Mouse (Mus musculus) liver, embryonic 13.5 days (tissue): Measurements from ENCODE around the gene Gm21876. TPM values are rescaled to one million over a fixed set of nuclear protein-coding genes. Genes with fewer than 3 reads are reported as not detected.
"Not testable (repeated sequence)": the region's sequence is repeated elsewhere in the genome, so short reads cannot be mapped to it uniquely, and the experiment has no call there.

ENCODE experiments used
- ATAC-seq: fragments of 200-750 bp; cut with Nextera tagmentation; 2 replicates; pipeline ENCODE4 v1.8.0; 2017; ENCODE audit warnings: low read depth, mild to moderate bottlenecking, moderate number of reproducible peaks, moderate library complexity
- DNase-seq: peaks from one replicate; pipeline ENCODE4 v3.0.0; 2022
- H3K27ac ChIP-seq: fragments of 300-500 bp; sonication (generic); 2 replicates; pipeline ENCODE4 v1.5.1; 2015; ENCODE audit warnings: moderate library complexity, mild to moderate bottlenecking, inconsistent platforms
- H3K27me3 ChIP-seq: fragments of 300-500 bp; sonication (generic); 2 replicates; pipeline ENCODE4 v1.6.1; 2015; ENCODE audit warnings: mild to moderate bottlenecking, inconsistent platforms
- H3K36me3 ChIP-seq: fragments of 300-500 bp; sonication (generic); 2 replicates; pipeline ENCODE4 v1.6.1; 2015; ENCODE audit warnings: mild to moderate bottlenecking, inconsistent platforms
- H3K4me1 ChIP-seq: fragments of 300-500 bp; sonication (generic); replicated peaks from 2 replicates; pipeline ENCODE4 v1.6.1; 2015; ENCODE audit warnings: inconsistent platforms
- H3K4me2 ChIP-seq: fragments of 300-500 bp; sonication (generic); 2 replicates; pipeline ENCODE4 v1.6.1; 2015; ENCODE audit warnings: inconsistent platforms, mild to moderate bottlenecking, moderate library complexity
- H3K4me3 ChIP-seq: fragments of 300-500 bp; sonication (generic); replicated peaks from 2 replicates; pipeline ENCODE4 v1.5.1; 2015; ENCODE audit warnings: mild to moderate bottlenecking, inconsistent platforms
- H3K9ac ChIP-seq: fragments of 300-500 bp; sonication (generic); 2 replicates; pipeline ENCODE4 v1.6.1; 2015; ENCODE audit warnings: mild to moderate bottlenecking, inconsistent platforms
- H3K9me3 ChIP-seq: fragments of 300-500 bp; sonication (generic); replicated peaks from 2 replicates; pipeline ENCODE4 v1.6.1; 2016; ENCODE audit warnings: inconsistent platforms
- WGBS: fragments of 180-500 bp; shearing (Covaris S2); methylation state at CpG from one replicate; pipeline ENCODE4 v1.1.7; 2015; ENCODE audit not compliant: insufficient replicate concordance; 5-methylcytosine and 5-hydroxymethylcytosine counted together
- polyA plus RNA-seq: library from polyadenylated mRNA; unstranded; fragments of >200 nt; fragmentation: Nextera tagmentation; extraction: Ambion mirVana; gene quantifications from 2 replicates; pipeline ENCODE4 v1.2.1, GENCODE M21; 2015

The Gm21876 gene
- not detected in 2 replicates for polyA plus RNA-seq

DNA sequence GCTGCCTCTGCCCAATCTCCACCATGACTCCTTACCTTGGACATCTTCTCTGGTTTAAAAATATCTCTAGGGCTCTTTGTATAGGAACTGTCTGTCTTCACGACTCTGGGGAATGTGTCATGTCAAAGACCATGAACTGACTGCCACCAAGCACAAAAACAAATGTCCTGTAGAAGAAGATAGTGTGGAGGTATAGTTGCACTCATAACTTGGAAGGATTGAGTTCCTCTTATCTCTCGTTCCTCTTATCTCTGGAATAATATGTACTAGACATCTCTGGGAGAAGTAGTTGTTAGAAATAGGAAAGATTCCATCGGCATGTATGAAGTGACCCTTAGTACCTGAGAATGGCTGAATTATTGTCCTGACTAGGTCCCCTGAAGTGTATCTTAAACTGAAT is at the start of gene Gm21876:
Gene Gm21876 (minus strand): TSS at position 101 of the 400 bp plus-strand sequence.
- Histone ChIP-seq H3K27ac (no peak within 1 kb of the TSS), H3K27me3 (no peaks in the 10 kb centered on the region), H3K4me1 (no peaks in the 10 kb centered on the region), H3K4me2 (no peak within 1 kb of the TSS), H3K9ac (no peak within 1 kb of the TSS), H3K36me3 (no peaks in the 10 kb centered on the region), H3K4me3 (no peak within 1 kb of the TSS), H3K9me3 (no peaks in the 10 kb centered on the region)
- 52% methylated on average over 3 of the region's 3 CpGs for WGBS
- DNase-seq (no peak), ATAC-seq (no peak)

GRCm38 (mm10) chrX:21220422-21220821 is 45.0 kb upstream of the Gm21876 start:
- DNase-seq: no peak
- ATAC-seq: no peak
- Histone ChIP-seq H3K4me3 (no peak overlapping the region), H3K9ac (no peak overlapping the region), H3K4me2 (no peak overlapping the region), H3K4me1 (no peaks in the 10 kb centered on the region), H3K27me3 (no peaks in the 10 kb centered on the region), H3K9me3 (no peaks in the 10 kb centered on the region), H3K36me3 (no peaks in the 10 kb centered on the region), H3K27ac (no peak overlapping the region)
- 30% methylated on average over 3 of the region's 3 CpGs for WGBS

GRCm38 (mm10) chrX:21146675-21147074 is 28.8 kb downstream of the Gm21876 start:
- not testable (repeated sequence) for H3K9me3 ChIP-seq, H3K4me3 ChIP-seq, ATAC-seq, H3K36me3 ChIP-seq, H3K27ac ChIP-seq, H3K4me2 ChIP-seq, DNase-seq, H3K4me1 ChIP-seq, H3K27me3 ChIP-seq, H3K9ac ChIP-seq
- 83% methylated on average over 25 of the region's 25 CpGs for WGBS

Other genes starting within 250 kb of the Gm21876 start
- 18.6 and 19.3 TPM in 2 replicates for gene Cfp, start 244.1 kb downstream of the Gm21876 start, polyA plus RNA-seq
- gene Elk1, start 225.0 kb downstream of the Gm21876 start, polyA plus RNA-seq: 1.9 and 2.7 TPM in 2 replicates
- gene Uxt, start 213.6 kb downstream of the Gm21876 start, polyA plus RNA-seq: 51.8 and 57.8 TPM in 2 replicates
- 2.0 TPM in 2 replicates for gene Zfp182, start 113.3 kb downstream of the Gm21876 start, polyA plus RNA-seq
- gene Spaca5, start 107.2 kb downstream of the Gm21876 start, polyA plus RNA-seq: not detected in 2 replicates
- gene Zfp300, start 86.1 kb downstream of the Gm21876 start, polyA plus RNA-seq: 0.09 and 0.16 TPM in 2 replicates
- not detected in 2 replicates for gene Ssxa1, start 59.8 kb downstream of the Gm21876 start, polyA plus RNA-seq